Mouse (Mus musculus): Measurements from ENCODE around the gene Lmbrd2. TPM values are rescaled to one million over a fixed set of nuclear protein-coding genes. Genes with fewer than 3 reads are reported as not detected.

The Lmbrd2 gene
- polyA plus RNA-seq, 1 experiment: 12.3 TPM

GRCm38 (mm10) chr15:9131499-9131888, 8.9 kb upstream of the Lmbrd2 start:
- peak overlapping the region; percentile 34; the same call in 1 of the 2 replicates for H3K27ac ChIP-seq (ENCODE audit: control insufficient read depth, insufficient read depth, low read length)
- WGBS: 86% methylated on average over 4 of the region's 4 CpGs
- DNase-seq: no peak

GRCm38 (mm10) chr15:9132693-9133443, 7.5 kb upstream of the Lmbrd2 start:
- Histone ChIP-seq H3K4me1 (replicated peaks; ENCODE audit: control insufficient read depth, insufficient read depth, low read length) (no peaks in the 10 kb centered on the region), H3K4me3 (ENCODE audit: control insufficient read depth, insufficient read depth, low read length) (no peak overlapping the region), H3K36me3 (ENCODE audit: control insufficient read depth, insufficient read depth, low read length) (peaks cover 15% of the 10 kb centered on the region), H3K27me3 (ENCODE audit: control insufficient read depth, insufficient read depth, low read length) (no peaks in the 10 kb centered on the region), H3K27ac (ENCODE audit: control insufficient read depth, insufficient read depth, low read length) (no peak overlapping the region)
- TF ChIP-seq POLR2A (IDR thresholded peaks at IDR 0.05; ENCODE audit: control insufficient read depth, extremely low read depth, insufficient read depth, low read length, poor library complexity) (no peak), CTCF (IDR thresholded peaks at IDR 0.05; ENCODE audit: borderline replicate concordance, control insufficient read depth, extremely low read depth, insufficient read depth, low read length, poor library complexity) (no peak)
- WGBS: 94% methylated on average over 13 of the region's 13 CpGs
- DNase-seq: no peak

More at GRCm38 (mm10) chr15:9131499-9131888, 8.9 kb upstream of the Lmbrd2 start:
- H3K4me1 ChIP-seq (replicated peaks; ENCODE audit: control insufficient read depth, insufficient read depth, low read length): no peaks in the 10 kb centered on the region
- no peak overlapping the region for H3K4me3 ChIP-seq (ENCODE audit: control insufficient read depth, insufficient read depth, low read length)
- no peaks in the 10 kb centered on the region for H3K27me3 ChIP-seq (ENCODE audit: control insufficient read depth, insufficient read depth, low read length)
- TF ChIP-seq CTCF (IDR thresholded peaks at IDR 0.05; ENCODE audit: borderline replicate concordance, control insufficient read depth, extremely low read depth, insufficient read depth, low read length, poor library complexity) (no peak), POLR2A (IDR thresholded peaks at IDR 0.05; ENCODE audit: control insufficient read depth, extremely low read depth, insufficient read depth, low read length, poor library complexity) (no peak)
- H3K36me3 ChIP-seq (ENCODE audit: control insufficient read depth, insufficient read depth, low read length): peaks cover 15% of the 10 kb centered on the region

- Histone ChIP-seq H3K27me3 (ENCODE audit: control insufficient read depth, insufficient read depth, low read length) (no peaks in the 10 kb centered on the region), H3K27ac (ENCODE audit: control insufficient read depth, insufficient read depth, low read length) (no peak overlapping the region), H3K36me3 (ENCODE audit: control insufficient read depth, insufficient read depth, low read length) (peaks cover 15% of the 10 kb centered on the region; the same call in 1 of the 2 replicates), H3K4me1 (replicated peaks; ENCODE audit: control insufficient read depth, insufficient read depth, low read length) (peaks cover 4% of the 10 kb centered on the region), H3K4me3 (ENCODE audit: control insufficient read depth, insufficient read depth, low read length) (no peak overlapping the region)
- no peak for DNase-seq
- 92% methylated on average over 6 of the region's 6 CpGs for WGBS
- no peak for TF ChIP-seq POLR2A (IDR thresholded peaks at IDR 0.05; ENCODE audit: control insufficient read depth, extremely low read depth, insufficient read depth, low read length, poor library complexity)
Observed at GRCm38 (mm10) chr15:9134891-9135507, 5.4 kb upstream of the Lmbrd2 start.

GRCm38 (mm10) chr15:9139447-9139846, 903 bp upstream of the Lmbrd2 start:
- Histone ChIP-seq H3K4me3 (ENCODE audit: control insufficient read depth, insufficient read depth, low read length) (peak overlapping the region; percentile 43), H3K27ac (ENCODE audit: control insufficient read depth, insufficient read depth, low read length) (no peak overlapping the region), H3K4me1 (replicated peaks; ENCODE audit: control insufficient read depth, insufficient read depth, low read length) (peaks cover 7% of the 10 kb centered on the region), H3K27me3 (ENCODE audit: control insufficient read depth, insufficient read depth, low read length) (no peaks in the 10 kb centered on the region), H3K36me3 (ENCODE audit: control insufficient read depth, insufficient read depth, low read length) (no peaks in the 10 kb centered on the region)
- peak; percentile 11 for DNase-seq
- 47% methylated on average over 10 of the region's 10 CpGs for WGBS
- TF ChIP-seq CTCF (IDR thresholded peaks at IDR 0.05; ENCODE audit: borderline replicate concordance, control insufficient read depth, extremely low read depth, insufficient read depth, low read length, poor library complexity) (no peak), POLR2A (IDR thresholded peaks at IDR 0.05; ENCODE audit: control insufficient read depth, extremely low read depth, insufficient read depth, low read length, poor library complexity) (no peak)

- H3K27me3 ChIP-seq (ENCODE audit: control insufficient read depth, insufficient read depth, low read length): no peaks in the 10 kb centered on the region
- H3K36me3 ChIP-seq (ENCODE audit: control insufficient read depth, insufficient read depth, low read length): no peaks in the 10 kb centered on the region
- peak overlapping the region; percentile 64 for H3K4me3 ChIP-seq (ENCODE audit: control insufficient read depth, insufficient read depth, low read length)
- H3K4me1 ChIP-seq (replicated peaks; ENCODE audit: control insufficient read depth, insufficient read depth, low read length): peaks cover 7% of the 10 kb centered on the region
- 0% methylated on average over 37 of the region's 37 CpGs for WGBS
- TF ChIP-seq CTCF (IDR thresholded peaks at IDR 0.05; ENCODE audit: borderline replicate concordance, control insufficient read depth, extremely low read depth, insufficient read depth, low read length, poor library complexity) (0 out of 2 replicates have a peak, but pooled peaks have one; percentile 8), POLR2A (IDR thresholded peaks at IDR 0.05; ENCODE audit: control insufficient read depth, extremely low read depth, insufficient read depth, low read length, poor library complexity) (no peak)
- no peak for DNase-seq
- no peak overlapping the region for H3K27ac ChIP-seq (ENCODE audit: control insufficient read depth, insufficient read depth, low read length)
Observed at GRCm38 (mm10) chr15:9140684-9141171, 378 bp downstream of the Lmbrd2 start.

GRCm38 (mm10) chr15:9155325-9155724, 15.0 kb downstream of the Lmbrd2 start, which contains the start of gene Skp2:
Gene Skp2, minus strand, starts transcription at chr15:9155425.
- Histone ChIP-seq H3K4me1 (replicated peaks; ENCODE audit: control insufficient read depth, insufficient read depth, low read length) (no peaks in the 10 kb centered on the region), H3K4me3 (ENCODE audit: control insufficient read depth, insufficient read depth, low read length) (no peak within 1 kb of the TSS), H3K36me3 (ENCODE audit: control insufficient read depth, insufficient read depth, low read length) (peaks cover 20% of the 10 kb centered on the region), H3K27ac (ENCODE audit: control insufficient read depth, insufficient read depth, low read length) (no peak within 1 kb of the TSS), H3K27me3 (ENCODE audit: control insufficient read depth, insufficient read depth, low read length) (no peaks in the 10 kb centered on the region)
- TF ChIP-seq CTCF (IDR thresholded peaks at IDR 0.05; ENCODE audit: borderline replicate concordance, control insufficient read depth, extremely low read depth, insufficient read depth, low read length, poor library complexity): no peak
- no peak for TF ChIP-seq POLR2A (IDR thresholded peaks at IDR 0.05; ENCODE audit: control insufficient read depth, extremely low read depth, insufficient read depth, low read length, poor library complexity)
- DNase-seq: no peak

Measured in thymus, adult 2 months (tissue).